Mouse (Mus musculus) midbrain, embryonic 13.5 days (tissue): ENCODE measurements around the gene Rnf222. TPM values are rescaled to one million over a fixed set of nuclear protein-coding genes. Genes with fewer than 3 reads are reported as not detected.

Experiments
- ATAC-seq: fragments of 200-750 bp; cut with Nextera tagmentation; 2 replicates; pipeline ENCODE4 v1.8.0; 2017; ENCODE audit warnings: mild to moderate bottlenecking, moderate TSS enrichment, moderate library complexity
- H3K27ac ChIP-seq: fragments of 300-500 bp; sonication (generic); 2 replicates; pipeline ENCODE4 v1.5.1; 2015; ENCODE audit warnings: inconsistent platforms, mild to moderate bottlenecking, moderate library complexity
- H3K27me3 ChIP-seq: fragments of 300-500 bp; sonication (generic); 2 replicates; pipeline ENCODE4 v1.6.1; 2015; ENCODE audit warnings: mild to moderate bottlenecking, inconsistent platforms
- H3K36me3 ChIP-seq: fragments of 300-500 bp; sonication (generic); 2 replicates; pipeline ENCODE4 v1.6.1; 2015; ENCODE audit warnings: mild to moderate bottlenecking, inconsistent platforms
- H3K4me1 ChIP-seq: fragments of 300-500 bp; sonication (generic); replicated peaks from 2 replicates; pipeline ENCODE4 v1.6.1; 2015; ENCODE audit warnings: inconsistent platforms
- H3K4me2 ChIP-seq: fragments of 300-500 bp; sonication (generic); replicated peaks from 2 replicates; pipeline ENCODE4 v1.6.1; 2015; ENCODE audit warnings: moderate library complexity, mild to moderate bottlenecking, inconsistent platforms
- H3K4me3 ChIP-seq: fragments of 300-500 bp; sonication (generic); replicated peaks from 2 replicates; pipeline ENCODE4 v1.5.1; 2015; ENCODE audit warnings: mild to moderate bottlenecking, inconsistent platforms
- H3K9ac ChIP-seq: fragments of 300-500 bp; sonication (generic); replicated peaks from 2 replicates; pipeline ENCODE4 v1.6.1; 2015; ENCODE audit warnings: mild to moderate bottlenecking, inconsistent platforms
- H3K9me3 ChIP-seq: fragments of 300-500 bp; sonication (generic); 2 replicates; pipeline ENCODE4 v1.6.1; 2016; ENCODE audit warnings: mild to moderate bottlenecking, inconsistent platforms
- WGBS: fragments of 180-500 bp; shearing (Covaris S2); methylation state at CpG from one replicate; pipeline ENCODE4 v1.1.7; 2015; 5-methylcytosine and 5-hydroxymethylcytosine counted together
- polyA plus RNA-seq: library from polyadenylated mRNA; unstranded; fragments of >200 nt; fragmentation: Nextera tagmentation; extraction: Ambion mirVana; gene quantifications from 2 replicates; pipeline ENCODE4 v1.2.1, GENCODE M21; 2015

Rnf222 gene
- 0.04 and 0.05 TPM in 2 replicates for polyA plus RNA-seq

GRCm38 (mm10) chr11:68888253-68888652 is at the start of gene Rnf222:
TSS of gene Rnf222 (plus strand) at chr11:68888553.
- Histone ChIP-seq H3K4me2 (no peak within 1 kb of the TSS), H3K27ac (no peak within 1 kb of the TSS), H3K36me3 (no peaks in the 10 kb centered on the region), H3K4me3 (no peak within 1 kb of the TSS), H3K9me3 (no peaks in the 10 kb centered on the region), H3K4me1 (no peaks in the 10 kb centered on the region), H3K27me3 (no peaks in the 10 kb centered on the region), H3K9ac (no peak within 1 kb of the TSS)
- ATAC-seq: no peak
- 40% methylated on average over 6 of the region's 6 CpGs for WGBS

DNA sequence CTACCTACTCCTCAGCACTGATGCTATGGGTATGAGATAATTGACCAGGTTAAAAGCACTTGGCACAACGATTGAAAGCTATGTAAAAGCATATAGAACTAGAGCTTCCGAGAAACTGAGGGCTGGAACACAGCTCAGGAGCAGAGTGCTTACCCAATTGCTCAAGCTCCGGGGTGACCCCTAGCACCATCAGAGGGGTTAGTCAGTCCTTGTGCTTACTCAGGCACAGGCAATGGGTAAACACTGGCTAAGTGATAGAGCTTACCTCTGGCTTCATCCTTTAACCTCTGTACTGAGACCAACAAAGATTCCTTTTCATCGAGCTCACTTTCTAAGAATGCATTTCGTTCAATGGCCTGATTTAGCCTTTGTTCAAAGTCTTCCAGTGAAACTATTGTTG is 48.7 kb upstream of the Rnf222 start:
- H3K4me1 ChIP-seq: no peaks in the 10 kb centered on the region
- no peak for ATAC-seq
- no peak overlapping the region for H3K27ac ChIP-seq
- no peaks in the 10 kb centered on the region for H3K27me3 ChIP-seq
- no peak overlapping the region for H3K4me3 ChIP-seq
- H3K36me3 ChIP-seq: peaks cover 54% of the 10 kb centered on the region
- 67% methylated on average over 5 of the region's 5 CpGs for WGBS
- no peak overlapping the region for H3K9ac ChIP-seq
- no peak overlapping the region for H3K4me2 ChIP-seq
- no peaks in the 10 kb centered on the region for H3K9me3 ChIP-seq

DNA sequence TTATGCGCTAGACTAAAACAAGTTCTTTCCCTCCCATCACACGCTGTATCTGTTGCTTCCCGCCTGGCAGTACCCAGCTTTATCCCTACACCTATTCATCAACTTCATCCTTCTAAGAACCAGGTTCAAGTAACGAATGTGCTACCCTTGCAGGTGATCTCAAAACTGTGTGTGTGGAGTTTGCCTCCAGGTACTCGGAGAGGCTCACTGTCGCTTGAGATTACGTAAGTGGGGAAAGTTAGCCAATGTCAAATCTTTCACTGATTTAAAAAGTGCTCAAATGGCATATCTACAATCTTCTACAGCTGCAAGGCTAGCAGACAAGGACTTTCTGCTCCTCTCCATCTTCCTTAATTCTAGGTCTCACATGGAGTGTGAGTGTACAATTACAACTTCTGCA is 37.5 kb upstream of the Rnf222 start:
- H3K9ac ChIP-seq: no peak overlapping the region; the same call in 1 of the 2 replicates
- 89% methylated on average over 7 of the region's 7 CpGs for WGBS
- H3K4me3 ChIP-seq: no peak overlapping the region
- no peaks in the 10 kb centered on the region for H3K36me3 ChIP-seq
- H3K9me3 ChIP-seq: no peaks in the 10 kb centered on the region
- ATAC-seq: no peak
- no peaks in the 10 kb centered on the region for H3K27me3 ChIP-seq
- peaks cover 37% of the 10 kb centered on the region for H3K4me1 ChIP-seq
- H3K27ac ChIP-seq: no peak overlapping the region
- 0 out of 2 replicates have a peak overlapping the region, but pooled peaks have one; percentile 15 for H3K4me2 ChIP-seq

DNA sequence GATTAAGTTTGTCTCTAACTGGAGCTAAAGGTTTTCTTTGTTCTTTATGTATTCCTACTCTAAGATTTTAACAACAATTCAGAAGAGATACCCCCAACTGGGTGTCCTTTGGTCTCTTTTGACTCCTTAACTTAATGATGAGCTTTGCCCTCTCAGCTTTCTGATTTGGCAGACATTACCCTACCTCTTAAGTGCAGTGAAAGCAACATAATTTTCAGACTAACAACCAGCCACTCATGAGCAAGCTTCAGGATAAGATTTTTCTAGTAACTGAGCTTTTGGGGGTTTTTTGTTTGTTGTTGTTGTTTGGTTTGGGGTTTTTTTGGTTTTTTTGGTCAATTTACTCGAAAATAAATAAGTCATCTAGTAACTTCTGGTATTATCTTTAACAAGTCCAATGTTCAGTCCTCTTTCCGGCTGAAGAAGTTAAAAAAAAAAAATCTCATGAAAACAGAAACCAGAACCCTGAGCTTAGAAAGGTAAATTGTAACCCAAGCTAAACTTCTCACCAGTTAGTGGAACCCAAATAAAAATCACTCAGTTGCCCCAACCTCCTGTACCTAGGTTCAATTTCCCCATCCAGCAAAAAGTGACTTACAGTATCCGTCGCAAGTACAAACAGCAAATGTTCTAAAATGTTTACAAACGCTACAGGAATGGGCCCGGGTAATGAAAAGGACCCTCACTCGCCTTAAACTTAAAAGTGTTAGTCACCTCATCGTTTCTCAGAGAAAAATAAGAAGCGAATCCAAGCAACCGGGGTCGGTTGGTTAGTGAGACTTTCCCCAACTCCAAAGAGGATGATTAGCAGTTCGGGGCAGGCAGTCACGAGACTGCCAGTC is 36.5 kb upstream of the Rnf222 start:
- Histone ChIP-seq H3K36me3 (no peaks in the 10 kb centered on the region), H3K4me2 (peak overlapping the region; percentile 69), H3K27me3 (no peaks in the 10 kb centered on the region), H3K27ac (peak overlapping the region; percentile 97), H3K9me3 (no peaks in the 10 kb centered on the region), H3K9ac (peak overlapping the region; percentile 93), H3K4me1 (peaks cover 37% of the 10 kb centered on the region), H3K4me3 (peak overlapping the region; percentile 93)
- 4% methylated on average over 13 of the region's 13 CpGs for WGBS
- no peak for ATAC-seq

GRCm38 (mm10) chr11:68852486-68852901 is 35.9 kb upstream of the Rnf222 start:
- no peaks in the 10 kb centered on the region for H3K27me3 ChIP-seq
- peak overlapping the region; percentile 93 for H3K4me3 ChIP-seq
- peak overlapping the region; percentile 97 for H3K27ac ChIP-seq
- H3K9me3 ChIP-seq: no peaks in the 10 kb centered on the region
- WGBS: under 1% methylated on average over 35 of the region's 36 CpGs
- ATAC-seq: peak; percentile 69; the same call in 1 of the 2 replicates
- peak overlapping the region; percentile 93 for H3K9ac ChIP-seq
- H3K36me3 ChIP-seq: no peaks in the 10 kb centered on the region
- H3K4me1 ChIP-seq: peaks cover 37% of the 10 kb centered on the region
- H3K4me2 ChIP-seq: peak overlapping the region; percentile 69

DNA sequence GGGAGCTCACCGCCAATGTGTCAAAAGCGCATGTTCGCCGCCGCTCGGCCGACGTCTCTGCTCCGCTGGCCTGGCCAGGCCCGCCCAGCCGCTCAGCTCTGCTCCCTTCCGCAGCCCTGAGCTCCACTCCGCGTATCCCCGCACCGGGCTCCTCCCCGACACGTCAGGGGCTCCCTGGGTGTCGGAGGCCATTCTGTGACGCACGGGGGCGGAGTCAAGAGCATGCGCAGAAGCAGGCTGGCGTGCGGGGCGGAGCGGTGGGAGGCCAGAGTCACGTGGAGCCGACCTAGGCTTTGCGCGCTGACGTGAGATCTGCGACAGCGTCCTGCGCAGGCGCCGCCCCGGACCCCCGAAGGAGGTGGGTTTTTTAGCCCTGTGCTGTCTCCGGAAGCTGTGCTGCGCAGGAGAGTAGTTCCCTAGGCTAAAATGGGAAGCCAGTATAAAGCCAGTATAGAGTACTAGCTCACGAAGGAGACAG is 35.4 kb upstream of the Rnf222 start:
- peak overlapping the region; percentile 69 for H3K4me2 ChIP-seq
- peak overlapping the region; percentile 93 for H3K4me3 ChIP-seq
- H3K4me1 ChIP-seq: peaks cover 37% of the 10 kb centered on the region
- H3K9ac ChIP-seq: peak overlapping the region; percentile 93
- H3K27me3 ChIP-seq: no peaks in the 10 kb centered on the region
- H3K9me3 ChIP-seq: no peaks in the 10 kb centered on the region
- peak; percentile 100 for ATAC-seq
- peak overlapping the region; percentile 97 for H3K27ac ChIP-seq
- no peaks in the 10 kb centered on the region for H3K36me3 ChIP-seq
- WGBS: 0% methylated on average over 42 of the region's 42 CpGs

DNA sequence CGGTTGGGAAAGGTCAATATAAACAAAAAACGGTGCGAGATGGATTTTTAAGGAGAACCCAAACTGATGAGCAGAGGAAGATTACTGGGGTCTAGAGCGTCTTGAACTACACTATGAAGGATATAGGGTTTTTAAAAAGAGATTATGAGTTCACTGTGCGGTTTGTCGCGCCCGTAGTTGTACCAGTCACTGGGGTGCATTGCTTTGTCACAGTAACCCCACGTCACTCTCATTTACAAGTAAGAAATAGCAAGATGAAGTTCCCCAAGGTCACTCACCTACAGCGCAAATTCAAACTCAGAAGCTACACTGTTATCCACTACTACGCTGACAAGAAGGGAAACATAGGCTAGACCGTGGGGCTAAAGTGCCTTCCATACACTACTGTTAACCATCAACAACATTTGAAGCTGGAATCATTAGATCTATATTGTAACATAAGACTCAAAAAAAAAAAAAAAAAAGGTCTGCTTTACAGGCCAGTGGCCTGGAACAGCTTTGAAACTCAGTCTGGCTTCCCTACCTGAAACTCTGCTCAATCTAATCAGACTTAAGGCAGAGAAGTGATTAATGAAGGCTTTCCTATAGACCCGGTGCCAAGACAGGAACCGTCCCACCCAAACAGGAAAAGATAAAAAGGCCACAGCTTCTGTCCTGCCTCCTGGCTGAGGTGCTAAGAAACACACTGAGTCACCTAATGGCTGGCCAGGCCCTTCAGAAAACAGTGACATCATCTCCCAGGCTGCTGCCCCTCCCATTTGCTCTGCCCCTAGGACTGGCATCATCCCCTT is 34.5 kb upstream of the Rnf222 start:
- no peaks in the 10 kb centered on the region for H3K27me3 ChIP-seq
- WGBS: 45% methylated on average over 14 of the region's 14 CpGs
- peak overlapping the region; percentile 60 for H3K9ac ChIP-seq
- peaks cover 37% of the 10 kb centered on the region for H3K4me1 ChIP-seq
- no peaks in the 10 kb centered on the region for H3K36me3 ChIP-seq
- peak overlapping the region; percentile 70 for H3K27ac ChIP-seq
- H3K4me2 ChIP-seq: peak overlapping the region; percentile 69
- H3K4me3 ChIP-seq: peak overlapping the region; percentile 93
- no peaks in the 10 kb centered on the region for H3K9me3 ChIP-seq
- no peak for ATAC-seq

GRCm38 (mm10) chr11:68854621-68855020 is 33.7 kb upstream of the Rnf222 start:
- Histone ChIP-seq H3K27ac (no peak overlapping the region), H3K9ac (no peak overlapping the region; the same call in 1 of the 2 replicates), H3K9me3 (no peaks in the 10 kb centered on the region), H3K36me3 (no peaks in the 10 kb centered on the region), H3K27me3 (no peaks in the 10 kb centered on the region), H3K4me3 (no peak overlapping the region), H3K4me2 (no peak overlapping the region), H3K4me1 (peaks cover 35% of the 10 kb centered on the region)
- ATAC-seq: no peak
- 90% methylated on average over 3 of the region's 3 CpGs for WGBS

- 93% methylated on average over 3 of the region's 3 CpGs for WGBS
These were observed 31.0 kb upstream of the Rnf222 start for GRCm38 (mm10) chr11:68857329-68857728.

GRCm38 (mm10) chr11:68859943-68860593 is 28.3 kb upstream of the Rnf222 start:
- Histone ChIP-seq H3K4me3 (no peak overlapping the region), H3K27me3 (0 out of 2 replicates have a peak, but pooled peaks cover 2% of the 10 kb centered on the region), H3K4me1 (no peaks in the 10 kb centered on the region), H3K9me3 (no peaks in the 10 kb centered on the region), H3K27ac (no peak overlapping the region), H3K9ac (no peak overlapping the region), H3K36me3 (no peaks in the 10 kb centered on the region), H3K4me2 (no peak overlapping the region)
- WGBS: 86% methylated on average over 8 of the region's 8 CpGs
- ATAC-seq: no peak

More at GRCm38 (mm10) chr11:68857329-68857728, 31.0 kb upstream of the Rnf222 start:
- Histone ChIP-seq H3K4me2 (no peak overlapping the region), H3K4me3 (no peak overlapping the region), H3K27ac (no peak overlapping the region), H3K27me3 (0 out of 2 replicates have a peak, but pooled peaks cover 2% of the 10 kb centered on the region), H3K4me1 (peaks cover 10% of the 10 kb centered on the region), H3K9ac (no peak overlapping the region), H3K9me3 (no peaks in the 10 kb centered on the region), H3K36me3 (no peaks in the 10 kb centered on the region)
- no peak for ATAC-seq

DNA sequence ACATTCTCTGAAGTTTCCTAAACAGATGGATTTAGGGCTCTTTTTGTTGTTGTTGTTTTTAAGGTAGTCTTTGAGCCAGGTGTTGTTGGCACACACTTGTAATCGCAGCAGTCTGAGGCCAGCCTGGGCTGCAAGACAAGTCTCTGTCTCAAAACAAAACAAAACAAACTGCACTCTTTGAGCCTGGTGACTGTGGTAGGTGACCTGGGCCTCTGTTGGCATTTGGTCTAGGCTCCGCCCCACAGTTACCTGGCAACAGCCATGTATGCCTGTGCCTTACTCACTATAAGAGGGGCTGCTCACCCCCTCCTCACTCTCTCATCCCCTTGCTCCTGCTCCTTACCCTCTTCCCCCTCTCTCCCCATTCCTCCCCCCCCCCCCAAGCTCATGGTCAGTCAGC is 26.1 kb upstream of the Rnf222 start:
- no peak for ATAC-seq
- WGBS: 82% methylated on average over 2 of the region's 2 CpGs

More for the DNA sequence above, 26.1 kb upstream of the Rnf222 start:
- H3K27me3 ChIP-seq: 0 out of 2 replicates have a peak, but pooled peaks cover 2% of the 10 kb centered on the region
- H3K27ac ChIP-seq: no peak overlapping the region
- no peak overlapping the region for H3K4me2 ChIP-seq
- no peaks in the 10 kb centered on the region for H3K4me1 ChIP-seq
- H3K4me3 ChIP-seq: no peak overlapping the region
- no peaks in the 10 kb centered on the region for H3K36me3 ChIP-seq
- H3K9me3 ChIP-seq: no peaks in the 10 kb centered on the region
- H3K9ac ChIP-seq: no peak overlapping the region
